Mouse (Mus musculus): ENCODE results near the gene Atp2c2. TPM values are rescaled to one million over a fixed set of nuclear protein-coding genes. Genes with fewer than 3 reads are reported as not detected.

Gene Atp2c2
- 0.19 and 0.27 TPM in 2 replicates for polyA plus RNA-seq (2015; fragmentation: Nextera tagmentation; extraction: Ambion mirVana)

- no peak for ATAC-seq (ENCODE audit: low read depth)
- H3K36me3 ChIP-seq (ENCODE audit: control insufficient read depth, insufficient read depth), result no peaks in the 10 kb centered on the region
- H3K4me2 ChIP-seq (ENCODE audit: low read depth, low read length), result peak within 1 kb of the TSS; percentile 41
- no peak within 1 kb of the TSS for H3K9ac ChIP-seq (ENCODE audit: low read depth, low read length)
- H3K4me3 ChIP-seq (ENCODE audit: low read depth, low read length), result no peak within 1 kb of the TSS
- peaks cover 3% of the 10 kb centered on the region; the same call in 1 of the 2 replicates for H3K4me1 ChIP-seq (ENCODE audit: control insufficient read depth, low read depth, low read length)
- peaks cover 34% of the 10 kb centered on the region for H3K27me3 ChIP-seq (ENCODE audit: control insufficient read depth, insufficient read depth, low read depth, low read length)
- no peak within 1 kb of the TSS for H3K27ac ChIP-seq (ENCODE audit: low read length)
- no peaks in the 10 kb centered on the region for H3K9me3 ChIP-seq (replicated peaks; ENCODE audit: control insufficient read depth, low read length)
- 5% methylated on average over 26 of the region's 26 CpGs for WGBS (ENCODE audit: insufficient replicate concordance)
Measured at GRCm38 (mm10) chr8:119699549-119700134, at the start of gene Atp2c2. TSS of gene Atp2c2 (plus strand) at chr8:119700009.

DNA sequence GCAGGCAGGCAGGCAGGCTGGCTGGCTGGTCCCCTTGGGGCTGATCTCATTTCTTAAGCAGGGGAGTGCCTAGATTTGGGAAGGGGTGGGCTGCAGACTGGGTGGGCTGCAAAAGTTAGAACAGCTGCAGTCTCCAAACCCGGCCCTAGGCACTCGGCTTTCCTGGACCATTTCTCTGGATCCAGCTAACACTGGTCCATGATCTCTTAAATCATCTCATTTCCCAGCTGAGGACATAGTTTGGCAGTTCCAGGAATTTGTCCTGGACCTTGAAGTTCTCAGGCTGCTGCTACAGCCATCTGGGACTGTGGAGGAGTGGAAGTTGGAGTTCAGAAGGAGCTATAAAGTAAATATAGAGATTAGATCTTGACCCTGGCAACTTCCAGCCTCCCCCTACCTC, 48.5 kb upstream of the Atp2c2 start:
- Histone ChIP-seq H3K9ac (ENCODE audit: low read depth, low read length) (no peak overlapping the region), H3K27me3 (ENCODE audit: control insufficient read depth, insufficient read depth, low read depth, low read length) (no peaks in the 10 kb centered on the region), H3K4me1 (ENCODE audit: control insufficient read depth, low read depth, low read length) (no peaks in the 10 kb centered on the region), H3K36me3 (ENCODE audit: control insufficient read depth, insufficient read depth) (no peaks in the 10 kb centered on the region), H3K9me3 (replicated peaks; ENCODE audit: control insufficient read depth, low read length) (no peaks in the 10 kb centered on the region), H3K4me3 (ENCODE audit: low read depth, low read length) (no peak overlapping the region), H3K4me2 (ENCODE audit: low read depth, low read length) (no peak overlapping the region), H3K27ac (ENCODE audit: low read length) (no peak overlapping the region)
- ATAC-seq (ENCODE audit: low read depth), result no peak
- 41% methylated on average over 2 of the region's 2 CpGs for WGBS (ENCODE audit: insufficient replicate concordance)

GRCm38 (mm10) chr8:119656709-119657464, 42.9 kb upstream of the Atp2c2 start:
- WGBS (ENCODE audit: insufficient replicate concordance), result 46% methylated on average over 5 of the region's 5 CpGs
- ATAC-seq (ENCODE audit: low read depth), result no peak
- H3K4me2 ChIP-seq (ENCODE audit: low read depth, low read length), result no peak overlapping the region
- H3K9ac ChIP-seq (ENCODE audit: low read depth, low read length), result no peak overlapping the region
- no peaks in the 10 kb centered on the region for H3K9me3 ChIP-seq (replicated peaks; ENCODE audit: control insufficient read depth, low read length)
- no peak overlapping the region for H3K4me3 ChIP-seq (ENCODE audit: low read depth, low read length)
- H3K27me3 ChIP-seq (ENCODE audit: control insufficient read depth, insufficient read depth, low read depth, low read length), result no peaks in the 10 kb centered on the region
- H3K36me3 ChIP-seq (ENCODE audit: control insufficient read depth, insufficient read depth), result no peaks in the 10 kb centered on the region
- H3K27ac ChIP-seq (ENCODE audit: low read length), result no peak overlapping the region
- no peaks in the 10 kb centered on the region for H3K4me1 ChIP-seq (ENCODE audit: control insufficient read depth, low read depth, low read length)

DNA sequence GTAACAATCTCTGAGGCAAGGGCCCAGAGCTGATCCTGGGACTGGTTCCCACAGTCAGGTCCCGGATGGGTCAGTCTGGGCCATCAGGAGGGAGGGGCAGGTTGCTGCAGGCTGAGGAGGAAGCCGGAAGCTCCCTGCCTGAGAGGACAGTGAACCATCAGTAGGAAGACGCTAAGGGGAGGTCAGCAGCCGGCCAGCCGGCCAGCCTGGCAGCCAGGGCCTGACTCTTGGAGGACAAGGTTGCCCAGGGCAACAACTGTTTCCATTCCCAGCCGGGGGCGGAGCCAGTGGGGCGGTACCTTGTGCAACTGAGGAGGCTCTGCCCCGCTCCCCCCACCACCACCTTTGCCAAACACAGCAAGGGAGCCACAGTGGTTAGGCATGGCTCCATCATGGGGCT, 38.7 kb upstream of the Atp2c2 start:
- 28% methylated on average over 9 of the region's 9 CpGs for WGBS (ENCODE audit: insufficient replicate concordance)
- Histone ChIP-seq H3K4me1 (ENCODE audit: control insufficient read depth, low read depth, low read length) (no peaks in the 10 kb centered on the region), H3K27ac (ENCODE audit: low read length) (no peak overlapping the region), H3K4me2 (ENCODE audit: low read depth, low read length) (no peak overlapping the region), H3K36me3 (ENCODE audit: control insufficient read depth, insufficient read depth) (no peaks in the 10 kb centered on the region), H3K4me3 (ENCODE audit: low read depth, low read length) (no peak overlapping the region), H3K9ac (ENCODE audit: low read depth, low read length) (no peak overlapping the region), H3K9me3 (replicated peaks; ENCODE audit: control insufficient read depth, low read length) (no peaks in the 10 kb centered on the region), H3K27me3 (ENCODE audit: control insufficient read depth, insufficient read depth, low read depth, low read length) (no peaks in the 10 kb centered on the region)
- peak; percentile 41 for ATAC-seq (ENCODE audit: low read depth)

DNA sequence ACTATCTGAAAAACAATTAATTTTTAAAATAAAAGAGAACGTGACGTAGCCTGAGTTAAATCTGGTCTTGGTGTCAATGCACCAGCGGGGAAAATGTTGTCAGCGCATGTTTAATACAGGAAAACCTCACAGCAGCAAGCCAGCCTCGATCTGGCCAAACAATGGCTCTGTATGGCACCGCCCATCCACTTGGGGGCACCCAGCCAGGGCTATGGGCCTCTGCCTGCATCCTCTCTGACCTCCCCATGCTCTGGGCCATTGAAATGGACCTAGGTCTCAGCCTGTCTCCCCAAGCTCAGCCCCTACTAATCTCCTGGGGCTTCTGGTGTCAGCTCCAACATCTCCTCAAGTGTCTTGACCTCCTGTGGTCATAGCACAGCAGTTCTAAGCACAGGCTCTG, 37.9 kb upstream of the Atp2c2 start:
- Histone ChIP-seq H3K9me3 (replicated peaks; ENCODE audit: control insufficient read depth, low read length) (no peaks in the 10 kb centered on the region), H3K9ac (ENCODE audit: low read depth, low read length) (no peak overlapping the region), H3K27ac (ENCODE audit: low read length) (no peak overlapping the region), H3K4me2 (ENCODE audit: low read depth, low read length) (no peak overlapping the region), H3K27me3 (ENCODE audit: control insufficient read depth, insufficient read depth, low read depth, low read length) (no peaks in the 10 kb centered on the region; the same call in 1 of the 2 replicates), H3K36me3 (ENCODE audit: control insufficient read depth, insufficient read depth) (no peaks in the 10 kb centered on the region), H3K4me3 (ENCODE audit: low read depth, low read length) (no peak overlapping the region), H3K4me1 (ENCODE audit: control insufficient read depth, low read depth, low read length) (no peaks in the 10 kb centered on the region)
- no peak for ATAC-seq (ENCODE audit: low read depth)
- 52% methylated on average over 6 of the region's 6 CpGs for WGBS (ENCODE audit: insufficient replicate concordance)

GRCm38 (mm10) chr8:119663440-119663839, 36.4 kb upstream of the Atp2c2 start:
- no peaks in the 10 kb centered on the region for H3K36me3 ChIP-seq (ENCODE audit: control insufficient read depth, insufficient read depth)
- no peaks in the 10 kb centered on the region; the same call in 1 of the 2 replicates for H3K27me3 ChIP-seq (ENCODE audit: control insufficient read depth, insufficient read depth, low read depth, low read length)
- no peak for ATAC-seq (ENCODE audit: low read depth)
- no peak overlapping the region for H3K27ac ChIP-seq (ENCODE audit: low read length)
- H3K9me3 ChIP-seq (replicated peaks; ENCODE audit: control insufficient read depth, low read length), result no peaks in the 10 kb centered on the region
- H3K4me1 ChIP-seq (ENCODE audit: control insufficient read depth, low read depth, low read length), result no peaks in the 10 kb centered on the region
- H3K4me3 ChIP-seq (ENCODE audit: low read depth, low read length), result no peak overlapping the region
- WGBS (ENCODE audit: insufficient replicate concordance), result 67% methylated on average over 11 of the region's 11 CpGs
- no peak overlapping the region for H3K4me2 ChIP-seq (ENCODE audit: low read depth, low read length)
- H3K9ac ChIP-seq (ENCODE audit: low read depth, low read length), result no peak overlapping the region

- Histone ChIP-seq H3K4me1 (ENCODE audit: control insufficient read depth, low read depth, low read length) (no peaks in the 10 kb centered on the region), H3K9ac (ENCODE audit: low read depth, low read length) (no peak overlapping the region), H3K27me3 (ENCODE audit: control insufficient read depth, insufficient read depth, low read depth, low read length) (no peaks in the 10 kb centered on the region; the same call in 1 of the 2 replicates), H3K4me3 (ENCODE audit: low read depth, low read length) (no peak overlapping the region), H3K4me2 (ENCODE audit: low read depth, low read length) (no peak overlapping the region), H3K27ac (ENCODE audit: low read length) (no peak overlapping the region), H3K36me3 (ENCODE audit: control insufficient read depth, insufficient read depth) (no peaks in the 10 kb centered on the region), H3K9me3 (replicated peaks; ENCODE audit: control insufficient read depth, low read length) (no peaks in the 10 kb centered on the region)
- 51% methylated on average over 6 of the region's 6 CpGs for WGBS (ENCODE audit: insufficient replicate concordance)
- no peak for ATAC-seq (ENCODE audit: low read depth)
Measured at GRCm38 (mm10) chr8:119665270-119665669, 34.5 kb upstream of the Atp2c2 start.

DNA sequence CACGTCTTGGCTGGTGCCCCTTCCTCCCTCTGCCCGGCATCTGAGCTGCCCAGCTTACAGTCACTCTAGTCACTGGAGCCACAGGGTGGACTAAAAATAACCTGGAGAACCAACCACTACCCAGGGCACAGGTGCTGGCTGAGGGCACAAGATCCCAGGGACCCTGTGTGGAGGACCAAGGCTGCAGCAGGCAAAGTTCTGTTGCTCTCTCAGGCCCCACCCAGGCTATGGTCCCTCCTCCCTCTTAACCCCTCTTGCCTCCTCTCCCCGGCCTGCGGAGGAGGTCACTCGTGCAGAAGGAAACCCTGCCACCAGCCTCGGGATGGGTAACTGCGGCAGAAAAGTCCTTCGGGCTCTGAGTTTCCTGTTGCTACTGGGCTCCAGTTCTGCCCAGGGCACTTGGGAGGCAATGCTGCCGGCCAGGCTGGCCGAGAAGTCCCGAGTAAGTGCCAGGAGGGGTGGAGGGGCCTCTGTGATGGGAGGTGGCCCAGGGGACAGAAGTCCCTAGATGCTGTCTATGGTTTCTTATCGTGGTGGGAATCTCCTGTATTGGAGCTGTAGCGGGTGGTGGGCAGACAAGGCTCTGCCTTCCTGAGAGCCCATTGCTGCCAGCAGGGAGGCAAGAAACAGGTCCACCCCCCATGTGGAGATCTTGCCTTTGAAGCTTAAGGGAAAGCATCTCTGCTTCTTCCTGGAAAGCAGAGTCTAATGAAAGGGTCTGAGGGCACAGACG, 33.4 kb upstream of the Atp2c2 start, which contains the start of gene Wfdc1:
TSS of gene Wfdc1 (plus strand) at position 147 of the 733 bp plus-strand sequence.
- peaks cover 4% of the 10 kb centered on the region; the same call in 1 of the 2 replicates for H3K4me1 ChIP-seq (ENCODE audit: control insufficient read depth, low read depth, low read length)
- no peak within 1 kb of the TSS for H3K27ac ChIP-seq (ENCODE audit: low read length)
- no peaks in the 10 kb centered on the region for H3K9me3 ChIP-seq (replicated peaks; ENCODE audit: control insufficient read depth, low read length)
- no peaks in the 10 kb centered on the region; the same call in 1 of the 2 replicates for H3K27me3 ChIP-seq (ENCODE audit: control insufficient read depth, insufficient read depth, low read depth, low read length)
- H3K36me3 ChIP-seq (ENCODE audit: control insufficient read depth, insufficient read depth), result no peaks in the 10 kb centered on the region
- H3K4me2 ChIP-seq (ENCODE audit: low read depth, low read length), result no peak within 1 kb of the TSS
- H3K4me3 ChIP-seq (ENCODE audit: low read depth, low read length), result no peak within 1 kb of the TSS
- WGBS (ENCODE audit: insufficient replicate concordance), result 10% methylated on average over 14 of the region's 14 CpGs
- H3K9ac ChIP-seq (ENCODE audit: low read depth, low read length), result no peak within 1 kb of the TSS
- no peak for ATAC-seq (ENCODE audit: low read depth)
